Mouse (Mus musculus) olfactory bulb, adult 2 months (tissue): ENCODE measurements around the gene Nedd4. TPM values are rescaled to one million over a fixed set of nuclear protein-coding genes. Genes with fewer than 3 reads are reported as not detected.
A peak's percentile ranks its signal among the peaks of the same experiment; 100 is the strongest.

Experiments
- H3K27ac ChIP-seq: fragments of 200-500 bp; 2 replicates; pipeline ENCODE4 v1.5.1; 2012; ENCODE audit warnings: low read depth, low read length; ENCODE audit not compliant: insufficient read depth
- H3K4me1 ChIP-seq: fragments of 200-500 bp; 2 replicates; pipeline ENCODE4 v1.6.1; 2012; ENCODE audit warnings: low read length; ENCODE audit not compliant: control insufficient read depth, insufficient read depth
- H3K4me3 ChIP-seq: fragments of 200-500 bp; 2 replicates; pipeline ENCODE4 v1.5.1; 2012; ENCODE audit warnings: mild to moderate bottlenecking, low read depth, low read length, moderate library complexity; ENCODE audit not compliant: insufficient read depth
- CTCF ChIP-seq: fragments of 200-500 bp; IDR thresholded peaks from 2 replicates; pipeline ENCODE4 v1.5.1; 2012; ENCODE audit warnings: low read depth, mild to moderate bottlenecking, low read length, moderate library complexity; ENCODE audit not compliant: insufficient read depth
- POLR2A ChIP-seq: fragments of 200-500 bp; IDR thresholded peaks from 2 replicates; pipeline ENCODE4 v1.6.1; 2012; ENCODE audit warnings: mild to moderate bottlenecking, low read depth, low read length, moderate library complexity; ENCODE audit not compliant: insufficient read depth
- WGBS: fragments of 180-500 bp; shearing (Covaris S2); methylation state at CpG from one replicate; pipeline ENCODE4 v1.1.7; 2018; 5-methylcytosine and 5-hydroxymethylcytosine counted together
- polyA plus RNA-seq: library from polyadenylated mRNA; stranded (reverse); fragments of >200 nt; gene quantifications from 2 replicates; pipeline ENCODE4 v1.2.4, GENCODE M21; 2012; ENCODE audit warnings: low replicate concordance; ENCODE audit not compliant: missing spikeins, insufficient read depth, insufficient read length

Gene Nedd4
- polyA plus RNA-seq, 1 experiment = 232 TPM

- WGBS = 17% methylated on average over 5 of the region's 5 CpGs
- TF ChIP-seq CTCF = no peak
- no peak for TF ChIP-seq POLR2A
- H3K4me1 ChIP-seq = peaks cover 18% of the 10 kb centered on the region
- H3K4me3 ChIP-seq = no peak overlapping the region
- H3K27ac ChIP-seq = peak overlapping the region; percentile 42; the same call in 1 of the 2 replicates
Measured at GRCm38 (mm10) chr9:72689522-72689921, 27.4 kb downstream of the Nedd4 start.

- 85% methylated on average over 1 of the region's 1 CpGs for whole genome bisulfite sequencing
- Histone ChIP-seq H3K27ac (peak overlapping the region; percentile 4; the same call in 1 of the 2 replicates), H3K4me3 (no peak overlapping the region), H3K4me1 (peaks cover 16% of the 10 kb centered on the region)
- TF ChIP-seq POLR2A (no peak), CTCF (no peak)
Measured at GRCm38 (mm10) chr9:72690811-72691210, 28.7 kb downstream of the Nedd4 start.

GRCm38 (mm10) chr9:72691942-72692341 lies 29.8 kb downstream of the Nedd4 start:
- H3K27ac ChIP-seq = no peak overlapping the region
- WGBS = 55% methylated on average over 5 of the region's 5 CpGs
- TF ChIP-seq POLR2A (no peak), CTCF (no peak)
- no peak overlapping the region for H3K4me3 ChIP-seq
- peaks cover 16% of the 10 kb centered on the region for H3K4me1 ChIP-seq

- Histone ChIP-seq H3K27ac (peak overlapping the region; percentile 40), H3K4me3 (peak overlapping the region; percentile 5), H3K4me1 (peaks cover 20% of the 10 kb centered on the region)
- WGBS = 13% methylated on average over 24 of the region's 24 CpGs
- no peak for TF ChIP-seq POLR2A
- no peak for TF ChIP-seq CTCF
Measured at GRCm38 (mm10) chr9:72693081-72693696, 31.0 kb downstream of the Nedd4 start.

- Histone ChIP-seq H3K4me1 (peaks cover 23% of the 10 kb centered on the region), H3K4me3 (no peak overlapping the region; the same call in 1 of the 2 replicates), H3K27ac (peak overlapping the region; percentile 40)
- TF ChIP-seq CTCF (no peak), POLR2A (no peak)
- WGBS = 69% methylated on average over 14 of the region's 14 CpGs
Measured at GRCm38 (mm10) chr9:72693861-72694260, 31.7 kb downstream of the Nedd4 start.

- TF ChIP-seq POLR2A = no peak
- TF ChIP-seq CTCF = no peak
- peaks cover 28% of the 10 kb centered on the region for H3K4me1 ChIP-seq
- H3K4me3 ChIP-seq = no peak overlapping the region
- WGBS = 11% methylated on average over 3 of the region's 3 CpGs
- no peak overlapping the region for H3K27ac ChIP-seq
Measured at GRCm38 (mm10) chr9:72696508-72696907, 34.4 kb downstream of the Nedd4 start.

- H3K4me3 ChIP-seq = no peak overlapping the region
- H3K4me1 ChIP-seq = peaks cover 28% of the 10 kb centered on the region
- no peak for TF ChIP-seq POLR2A
- TF ChIP-seq CTCF = no peak
- WGBS = 69% methylated on average over 4 of the region's 4 CpGs
- H3K27ac ChIP-seq = no peak overlapping the region
Measured at GRCm38 (mm10) chr9:72697779-72698178, 35.6 kb downstream of the Nedd4 start.

- WGBS = 42% methylated on average over 3 of the region's 3 CpGs
- Histone ChIP-seq H3K27ac (no peak overlapping the region), H3K4me1 (peaks cover 12% of the 10 kb centered on the region), H3K4me3 (no peak overlapping the region)
- TF ChIP-seq CTCF (no peak), POLR2A (no peak)
Measured at GRCm38 (mm10) chr9:72699702-72700101, 37.6 kb downstream of the Nedd4 start.

GRCm38 (mm10) chr9:72701441-72701840 lies 39.3 kb downstream of the Nedd4 start:
- Histone ChIP-seq H3K4me3 (no peak overlapping the region), H3K27ac (no peak overlapping the region), H3K4me1 (peaks cover 12% of the 10 kb centered on the region)
- 59% methylated on average over 8 of the region's 8 CpGs for WGBS
- TF ChIP-seq POLR2A (no peak), CTCF (no peak)

- TF ChIP-seq POLR2A = no peak
- no peak for TF ChIP-seq CTCF
- WGBS = 8% methylated on average over 2 of the region's 2 CpGs
- Histone ChIP-seq H3K4me1 (peaks cover 12% of the 10 kb centered on the region), H3K27ac (no peak overlapping the region), H3K4me3 (no peak overlapping the region)
Measured at GRCm38 (mm10) chr9:72702075-72702474, 39.9 kb downstream of the Nedd4 start.
